Mouse (Mus musculus) left cerebral cortex, adult 6 months (tissue): ENCODE data around the gene Gm37596. TPM values are rescaled to one million over a fixed set of nuclear protein-coding genes. Genes with fewer than 3 reads are reported as not detected.

Experiments
- long read RNA-seq, 2 experiments: library from polyadenylated mRNA; unstranded; transcript quantifications; one replicate each; pipeline ENCODE4 v2.0.0; 2019 to 2020
- polyA plus RNA-seq: library from polyadenylated mRNA; unstranded; fragments of <200 nt; fragmentation: Nextera tagmentation; gene quantifications from 2 replicates; pipeline ENCODE4 v1.2.3, GENCODE M21; 2021

Gm37596 gene
- not detected in 2 replicates for polyA plus RNA-seq
- long read RNA-seq, experiment 1 = 0 reads
- long read RNA-seq, experiment 2 = 0 reads

DNA sequence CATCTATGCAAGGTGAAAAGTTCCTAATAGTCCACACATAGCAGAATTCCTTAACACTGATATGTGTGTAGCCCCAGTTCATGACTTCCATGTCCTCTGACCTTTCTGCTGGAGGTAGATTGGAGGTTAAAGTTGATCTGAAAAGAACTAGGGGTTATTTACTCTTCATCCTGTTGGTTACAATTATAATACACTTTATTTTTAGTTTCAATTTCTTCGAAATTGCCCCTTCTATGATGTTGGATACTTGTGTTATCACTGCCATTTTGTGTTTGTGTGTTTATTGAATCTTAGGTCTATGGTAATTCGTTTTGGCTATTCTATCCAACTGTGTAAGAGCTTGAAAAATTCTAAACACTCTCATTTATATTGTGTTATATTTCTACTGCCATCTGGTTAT, at the start of gene Gm37596:
Gene Gm37596 (minus strand): TSS at position 101 of the 400 bp plus-strand sequence.

DNA sequence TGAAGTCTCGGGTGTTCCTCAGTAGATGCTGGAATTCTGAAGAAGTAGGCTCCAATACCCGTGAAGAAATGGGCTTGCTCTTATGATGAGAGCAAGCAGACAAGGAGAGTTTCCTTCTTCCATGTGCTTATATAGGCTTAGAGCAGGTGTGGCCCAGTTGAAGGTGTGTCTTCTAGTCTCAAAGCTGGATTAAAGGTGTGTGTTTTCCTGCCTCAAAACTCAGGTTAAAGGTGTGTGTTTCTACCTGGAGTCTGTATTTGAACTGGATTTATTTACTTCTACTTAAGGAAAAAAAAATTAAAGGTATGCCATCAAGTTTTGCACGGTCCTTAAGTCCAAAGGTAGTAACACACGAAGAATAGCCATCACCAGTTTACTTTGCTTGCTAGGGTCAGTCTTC, 16.7 kb downstream of the Gm37596 start, which contains the start of gene Tdpoz1:
Gene Tdpoz1 (minus strand): TSS at position 101 of the 400 bp plus-strand sequence.

DNA sequence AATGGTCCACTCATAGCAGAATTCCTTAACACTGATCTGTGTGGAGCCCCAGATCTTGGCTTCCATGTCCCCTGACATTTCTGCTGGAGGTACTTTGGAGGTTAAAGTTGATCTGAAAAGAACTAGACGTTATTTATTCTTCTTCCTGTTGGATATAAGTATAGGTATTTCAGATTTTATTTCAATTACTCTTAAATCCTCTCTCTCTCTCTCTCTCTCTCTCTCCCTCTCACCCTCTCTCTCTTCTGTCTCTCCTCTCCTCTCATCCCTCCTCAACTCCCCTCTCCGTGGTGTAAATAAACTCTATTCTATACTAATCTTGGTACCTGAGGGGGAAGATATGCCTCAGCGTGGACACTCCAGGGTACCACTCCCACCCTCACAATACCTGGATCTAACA, 40.3 kb downstream of the Gm37596 start, which contains the start of gene Tdpoz2:
Gene Tdpoz2 (minus strand): TSS at position 101 of the 400 bp plus-strand sequence.

Other genes starting within 250 kb of the Gm37596 start
- not detected in 2 replicates for gene Tchhl1, start 224.3 kb downstream of the Gm37596 start, polyA plus RNA-seq
- 20.3 and 32.9 TPM in 2 replicates for gene S100a11, start 172.6 kb downstream of the Gm37596 start, polyA plus RNA-seq
- gene S100a10, start 138.0 kb downstream of the Gm37596 start, polyA plus RNA-seq = 113 and 115 TPM in 2 replicates
- not detected in 2 replicates for gene Tdpoz2, start 40.4 kb downstream of the Gm37596 start, polyA plus RNA-seq
- not detected in 2 replicates for gene Tdpoz1, start 16.8 kb downstream of the Gm37596 start, polyA plus RNA-seq
- not detected in 2 replicates for gene Gm5773, start 79.9 kb upstream of the Gm37596 start, polyA plus RNA-seq
- gene Tdpoz4, start 103.3 kb upstream of the Gm37596 start, polyA plus RNA-seq = not detected in 2 replicates
- not detected in 2 replicates for gene Tdpoz3, start 132.9 kb upstream of the Gm37596 start, polyA plus RNA-seq